Mouse (Mus musculus) hindbrain, embryonic 16.5 days (tissue): ENCODE results near the gene Adora1. TPM values are rescaled to one million over a fixed set of nuclear protein-coding genes. Genes with fewer than 3 reads are reported as not detected.
A peak's percentile ranks its signal among the peaks of the same experiment; 100 is the strongest.

ENCODE experiments used
- ATAC-seq: fragments of 200-750 bp; cut with Nextera tagmentation; 2 replicates; pipeline ENCODE4 v1.8.0; 2017; ENCODE audit warnings: moderate TSS enrichment, moderate library complexity
- H3K27ac ChIP-seq: fragments of 300-500 bp; sonication (generic); 2 replicates; pipeline ENCODE4 v1.5.1; 2014; ENCODE audit warnings: low read depth, mild to moderate bottlenecking, control low read depth, low read length, moderate library complexity
- H3K27me3 ChIP-seq: fragments of 300-500 bp; sonication (generic); replicated peaks from 2 replicates; pipeline ENCODE4 v1.6.1; 2014; ENCODE audit warnings: low read length; ENCODE audit not compliant: control insufficient read depth, insufficient read depth
- H3K36me3 ChIP-seq: fragments of 300-500 bp; sonication (generic); 2 replicates; pipeline ENCODE4 v1.6.1; 2014; ENCODE audit warnings: mild to moderate bottlenecking, low read length, moderate library complexity, mixed read lengths; ENCODE audit not compliant: control insufficient read depth, insufficient read depth
- H3K4me1 ChIP-seq: fragments of 300-500 bp; sonication (generic); 2 replicates; pipeline ENCODE4 v1.6.1; 2014; ENCODE audit warnings: low read depth, low read length; ENCODE audit not compliant: control insufficient read depth, insufficient read depth
- H3K4me2 ChIP-seq: fragments of 300-500 bp; sonication (generic); 2 replicates; pipeline ENCODE4 v1.6.1; 2014; ENCODE audit warnings: mild to moderate bottlenecking, low read length, control low read depth, moderate library complexity
- H3K4me3 ChIP-seq: fragments of 300-500 bp; sonication (generic); 2 replicates; pipeline ENCODE4 v1.5.1; 2014; ENCODE audit warnings: mild to moderate bottlenecking, low read length, control low read depth, moderate library complexity
- H3K9ac ChIP-seq: fragments of 300-500 bp; sonication (generic); 2 replicates; pipeline ENCODE4 v1.6.1; 2014; ENCODE audit warnings: low read depth, mild to moderate bottlenecking, control low read depth, low read length, moderate library complexity
- H3K9me3 ChIP-seq: fragments of 300-500 bp; sonication (generic); 2 replicates; pipeline ENCODE4 v1.6.1; 2014; ENCODE audit warnings: mild to moderate bottlenecking, low read length, moderate library complexity; ENCODE audit not compliant: control insufficient read depth
- WGBS: fragments of 180-500 bp; shearing (Covaris S2); extraction: QIAGEN DNeasy Blood & Tissue Kit; methylation state at CpG from one replicate; pipeline ENCODE4 v1.1.7; 2014; 5-methylcytosine and 5-hydroxymethylcytosine counted together
- polyA plus RNA-seq: library from polyadenylated mRNA; unstranded; fragments of >200 nt; fragmentation: Nextera tagmentation; extraction: Ambion mirVana; gene quantifications from 2 replicates; pipeline ENCODE4 v1.2.1, GENCODE M21; 2015

Gene Adora1
- polyA plus RNA-seq, 1 experiment from 2014 or later: 35.9 TPM

DNA sequence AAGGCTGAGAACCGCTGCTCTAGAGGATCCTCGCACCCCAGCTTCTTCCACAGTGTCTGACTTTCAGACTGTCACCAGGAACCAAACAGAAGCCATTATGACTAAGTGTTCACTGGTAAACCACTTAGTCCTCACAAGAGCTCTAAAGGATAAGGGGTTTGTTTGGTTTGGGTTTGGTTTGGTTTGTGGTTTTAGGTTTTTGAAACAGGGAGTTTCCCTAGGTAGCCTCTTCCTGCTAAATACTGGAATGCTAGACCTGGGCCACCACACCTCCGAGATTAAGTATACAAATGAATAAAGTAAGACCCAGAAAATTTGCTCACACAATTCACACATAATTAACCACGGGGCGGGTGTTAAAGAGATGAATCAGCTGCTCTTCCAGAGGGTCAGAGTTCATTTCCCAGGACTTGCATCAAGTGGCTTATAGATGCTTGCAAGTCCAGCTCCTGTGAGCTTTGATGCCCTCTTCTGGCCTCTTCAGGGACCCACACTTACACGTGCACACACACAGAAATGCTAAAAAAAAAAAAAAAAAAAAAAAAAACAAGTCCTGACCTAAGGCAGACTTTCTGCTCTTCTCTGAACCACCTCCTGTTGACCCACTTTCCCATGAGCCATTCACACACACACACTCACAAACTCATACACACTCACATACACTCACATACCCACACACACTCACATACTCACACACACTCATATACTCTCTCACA is 72.6 kb downstream of the Adora1 start:
- 83% methylated on average over 6 of the region's 6 CpGs for WGBS
- Histone ChIP-seq H3K4me3 (no peak overlapping the region), H3K9me3 (no peaks in the 10 kb centered on the region)

GRCm38 (mm10) chr1:134161399-134161798 is 73.8 kb downstream of the Adora1 start:
- no peaks in the 10 kb centered on the region for H3K4me1 ChIP-seq
- no peak overlapping the region for H3K27ac ChIP-seq
- no peaks in the 10 kb centered on the region for H3K9me3 ChIP-seq
- no peak overlapping the region for H3K9ac ChIP-seq
- H3K4me2 ChIP-seq: no peak overlapping the region
- no peak for ATAC-seq
- no peaks in the 10 kb centered on the region for H3K36me3 ChIP-seq
- H3K4me3 ChIP-seq: no peak overlapping the region
- H3K27me3 ChIP-seq: no peaks in the 10 kb centered on the region
- 82% methylated on average over 6 of the region's 6 CpGs for WGBS

More for the DNA sequence above, 72.6 kb downstream of the Adora1 start:
- Histone ChIP-seq H3K9ac (no peak overlapping the region), H3K27ac (no peak overlapping the region), H3K36me3 (no peaks in the 10 kb centered on the region), H3K27me3 (no peaks in the 10 kb centered on the region), H3K4me2 (no peak overlapping the region), H3K4me1 (no peaks in the 10 kb centered on the region)
- no peak for ATAC-seq

- no peaks in the 10 kb centered on the region for H3K27me3 ChIP-seq
- WGBS: 89% methylated on average over 3 of the region's 3 CpGs
- no peak overlapping the region for H3K4me3 ChIP-seq
- no peaks in the 10 kb centered on the region for H3K9me3 ChIP-seq
- H3K9ac ChIP-seq: no peak overlapping the region
- H3K4me1 ChIP-seq: no peaks in the 10 kb centered on the region
- H3K4me2 ChIP-seq: no peak overlapping the region
- H3K27ac ChIP-seq: no peak overlapping the region
- H3K36me3 ChIP-seq: no peaks in the 10 kb centered on the region
- no peak for ATAC-seq
These were observed 74.8 kb downstream of the Adora1 start for GRCm38 (mm10) chr1:134160404-134160803.

- Histone ChIP-seq H3K27me3 (no peaks in the 10 kb centered on the region), H3K9me3 (no peaks in the 10 kb centered on the region)
These were observed 80.6 kb downstream of the Adora1 start for GRCm38 (mm10) chr1:134154655-134155054.

GRCm38 (mm10) chr1:134154121-134154520 is 81.1 kb downstream of the Adora1 start:
- H3K4me1 ChIP-seq: no peaks in the 10 kb centered on the region; the same call in 1 of the 2 replicates
- no peak for ATAC-seq
- H3K4me3 ChIP-seq: no peak overlapping the region
- H3K9ac ChIP-seq: no peak overlapping the region
- H3K36me3 ChIP-seq: no peaks in the 10 kb centered on the region
- no peak overlapping the region for H3K4me2 ChIP-seq
- no peaks in the 10 kb centered on the region for H3K9me3 ChIP-seq
- no peaks in the 10 kb centered on the region for H3K27me3 ChIP-seq
- WGBS: 97% methylated on average over 3 of the region's 3 CpGs
- no peak overlapping the region for H3K27ac ChIP-seq

More at GRCm38 (mm10) chr1:134154655-134155054, 80.6 kb downstream of the Adora1 start:
- H3K4me1 ChIP-seq: no peaks in the 10 kb centered on the region; the same call in 1 of the 2 replicates
- no peak overlapping the region for H3K4me2 ChIP-seq
- H3K36me3 ChIP-seq: no peaks in the 10 kb centered on the region
- ATAC-seq: no peak
- no peak overlapping the region for H3K4me3 ChIP-seq
- 66% methylated on average over 3 of the region's 3 CpGs for WGBS
- no peak overlapping the region for H3K9ac ChIP-seq
- no peak overlapping the region for H3K27ac ChIP-seq

- Histone ChIP-seq H3K4me1 (no peaks in the 10 kb centered on the region; the same call in 1 of the 2 replicates), H3K4me3 (no peak overlapping the region), H3K27me3 (no peaks in the 10 kb centered on the region), H3K9me3 (no peaks in the 10 kb centered on the region), H3K9ac (no peak overlapping the region), H3K4me2 (no peak overlapping the region), H3K36me3 (no peaks in the 10 kb centered on the region), H3K27ac (no peak overlapping the region)
- WGBS: 78% methylated on average over 19 of the region's 21 CpGs
- ATAC-seq: no peak
These were observed 82.3 kb downstream of the Adora1 start for GRCm38 (mm10) chr1:134152626-134153590.

GRCm38 (mm10) chr1:134151655-134152412 is 83.4 kb downstream of the Adora1 start:
- Histone ChIP-seq H3K4me2 (peak overlapping the region; percentile 23; the same call in 1 of the 2 replicates), H3K27ac (no peak overlapping the region), H3K9ac (no peak overlapping the region), H3K36me3 (no peaks in the 10 kb centered on the region), H3K9me3 (no peaks in the 10 kb centered on the region), H3K4me1 (no peaks in the 10 kb centered on the region; the same call in 1 of the 2 replicates), H3K4me3 (no peak overlapping the region), H3K27me3 (no peaks in the 10 kb centered on the region)
- WGBS: 32% methylated on average over 13 of the region's 13 CpGs
- ATAC-seq: peak; percentile 90

GRCm38 (mm10) chr1:134150745-134151144 is 84.5 kb downstream of the Adora1 start:
- Histone ChIP-seq H3K9me3 (no peaks in the 10 kb centered on the region), H3K4me2 (no peak overlapping the region), H3K9ac (no peak overlapping the region), H3K27ac (no peak overlapping the region), H3K27me3 (no peaks in the 10 kb centered on the region), H3K4me1 (no peaks in the 10 kb centered on the region; the same call in 1 of the 2 replicates), H3K36me3 (no peaks in the 10 kb centered on the region), H3K4me3 (no peak overlapping the region)
- no peak for ATAC-seq
- 92% methylated on average over 9 of the region's 9 CpGs for WGBS
